Mouse (Mus musculus) hindbrain, postnatal 0 days (tissue): ENCODE measurements around the gene Cox6b2. TPM values are rescaled to one million over a fixed set of nuclear protein-coding genes. Genes with fewer than 3 reads are reported as not detected.
A peak's percentile ranks its signal among the peaks of the same experiment; 100 is the strongest.

ENCODE experiments used
- ATAC-seq: fragments of 200-750 bp; cut with Nextera tagmentation; 2 replicates; pipeline ENCODE4 v1.8.0; 2017; ENCODE audit warnings: mild to moderate bottlenecking, moderate TSS enrichment, moderate library complexity
- DNase-seq: peaks from one replicate; pipeline ENCODE4 v3.0.0-alpha.2; 2015; ENCODE audit warnings: low spot score
- H3K27ac ChIP-seq: fragments of 300-500 bp; sonication (generic); 2 replicates; pipeline ENCODE4 v1.5.1; 2014; ENCODE audit warnings: mild to moderate bottlenecking
- H3K27me3 ChIP-seq: fragments of 300-500 bp; sonication (generic); 2 replicates; pipeline ENCODE4 v1.6.1; 2014; ENCODE audit warnings: low read length, mixed read lengths; ENCODE audit not compliant: insufficient read depth
- H3K36me3 ChIP-seq: fragments of 300-500 bp; sonication (generic); 2 replicates; pipeline ENCODE4 v1.6.1; 2014; ENCODE audit warnings: low read length, mixed read lengths; ENCODE audit not compliant: insufficient read depth
- H3K4me1 ChIP-seq: fragments of 300-500 bp; sonication (generic); 2 replicates; pipeline ENCODE4 v1.6.1; 2014; ENCODE audit warnings: antibody characterized with exemption, low read length, mixed read lengths; ENCODE audit not compliant: insufficient read depth
- H3K4me2 ChIP-seq: fragments of 300-500 bp; sonication (generic); 2 replicates; pipeline ENCODE4 v1.6.1; 2014; ENCODE audit warnings: low read depth, mild to moderate bottlenecking, low read length, moderate library complexity, mixed read lengths
- H3K4me3 ChIP-seq: fragments of 300-500 bp; sonication (generic); 2 replicates; pipeline ENCODE4 v1.5.1; 2014; ENCODE audit warnings: low read length
- H3K9ac ChIP-seq: fragments of 300-500 bp; sonication (generic); replicated peaks from 2 replicates; pipeline ENCODE4 v1.6.1; 2014; ENCODE audit warnings: mild to moderate bottlenecking, low read length, moderate library complexity, mixed read lengths
- H3K9me3 ChIP-seq: fragments of 300-500 bp; sonication (generic); 2 replicates; pipeline ENCODE4 v1.6.1; 2016; ENCODE audit warnings: low read length, mixed read lengths
- CTCF ChIP-seq: IDR thresholded peaks from 2 replicates; pipeline ENCODE4 v1.5.1; 2016; ENCODE audit warnings: antibody characterized with exemption, control low read depth, low read depth
- WGBS: fragments of 180-500 bp; shearing (Covaris S2); extraction: QIAGEN DNeasy Blood & Tissue Kit; methylation state at CpG from one replicate; pipeline ENCODE4 v1.1.7; 2014; 5-methylcytosine and 5-hydroxymethylcytosine counted together
- polyA plus RNA-seq: library from polyadenylated mRNA; unstranded; fragments of >200 nt; fragmentation: Nextera tagmentation; extraction: Ambion mirVana; gene quantifications from 2 replicates; pipeline ENCODE4 v1.2.1, GENCODE M21; 2015
- total RNA-seq: library from RNA; depleted of rRNA; stranded (reverse); fragments of >200 nt; gene quantifications from 2 replicates; pipeline ENCODE4 v1.2.3, GENCODE M21; 2014; rRNA removed

Gene Cox6b2
- total and polyA plus RNA-seq, 2 experiments from 2014 or later: 10.6 to 47.0 TPM

DNA sequence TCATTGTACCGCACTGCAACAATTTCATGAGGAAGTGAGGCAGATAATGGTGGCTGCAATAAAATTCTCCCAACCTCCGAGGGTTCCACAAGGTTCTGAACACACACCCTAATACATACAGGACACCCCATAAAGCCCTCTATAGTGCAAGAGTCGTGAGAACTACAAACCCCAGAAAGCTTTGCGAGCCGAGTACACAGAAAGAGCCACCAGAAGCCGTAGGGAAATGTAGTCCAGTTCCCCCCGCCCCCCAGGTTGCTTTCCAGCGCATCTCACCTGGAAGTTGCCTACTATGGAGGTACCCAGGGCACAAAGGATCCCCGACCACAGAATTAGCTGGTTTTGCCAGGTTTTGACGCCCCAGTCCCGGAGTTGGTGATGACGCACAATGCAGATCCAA lies 29.4 kb downstream of the Cox6b2 start:
- Histone ChIP-seq H3K27ac (no peak overlapping the region), H3K9me3 (no peaks in the 10 kb centered on the region), H3K4me3 (peak overlapping the region; percentile 25), H3K9ac (no peak overlapping the region), H3K4me2 (peak overlapping the region; percentile 50), H3K27me3 (no peaks in the 10 kb centered on the region), H3K4me1 (no peaks in the 10 kb centered on the region), H3K36me3 (no peaks in the 10 kb centered on the region)
- ATAC-seq (peak; percentile 63; the same call in 1 of the 2 replicates), DNase-seq (peak; percentile 53)
- WGBS: 35% methylated on average over 12 of the region's 12 CpGs
- no peak for TF ChIP-seq CTCF

DNA sequence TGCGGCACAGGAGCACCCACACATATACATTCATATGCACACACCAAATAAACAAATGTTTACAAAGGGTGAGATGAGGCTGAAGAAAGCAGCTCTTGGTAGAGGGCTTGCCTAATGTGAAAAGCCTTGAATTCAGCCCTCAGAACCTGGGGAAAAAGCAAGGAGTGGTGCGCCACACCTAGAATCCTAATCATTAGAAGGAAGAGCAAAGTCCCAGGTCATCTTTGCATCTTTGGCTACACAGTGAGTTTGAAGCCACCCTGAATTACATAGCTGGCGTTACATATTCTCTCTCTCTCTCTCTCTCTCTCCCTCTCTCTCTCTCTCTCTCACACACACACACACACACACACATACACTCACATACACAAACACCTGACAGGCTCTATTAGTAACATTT lies 33.6 kb downstream of the Cox6b2 start:
- ATAC-seq (no peak), DNase-seq (no peak)
- TF ChIP-seq CTCF: no peak
- no peak overlapping the region for H3K4me2 ChIP-seq
- H3K36me3 ChIP-seq: peaks cover 11% of the 10 kb centered on the region
- H3K9me3 ChIP-seq: no peaks in the 10 kb centered on the region
- 89% methylated on average over 3 of the region's 3 CpGs for WGBS
- no peaks in the 10 kb centered on the region for H3K4me1 ChIP-seq
- no peak overlapping the region for H3K9ac ChIP-seq
- no peak overlapping the region for H3K4me3 ChIP-seq
- H3K27ac ChIP-seq: no peak overlapping the region
- no peaks in the 10 kb centered on the region for H3K27me3 ChIP-seq

DNA sequence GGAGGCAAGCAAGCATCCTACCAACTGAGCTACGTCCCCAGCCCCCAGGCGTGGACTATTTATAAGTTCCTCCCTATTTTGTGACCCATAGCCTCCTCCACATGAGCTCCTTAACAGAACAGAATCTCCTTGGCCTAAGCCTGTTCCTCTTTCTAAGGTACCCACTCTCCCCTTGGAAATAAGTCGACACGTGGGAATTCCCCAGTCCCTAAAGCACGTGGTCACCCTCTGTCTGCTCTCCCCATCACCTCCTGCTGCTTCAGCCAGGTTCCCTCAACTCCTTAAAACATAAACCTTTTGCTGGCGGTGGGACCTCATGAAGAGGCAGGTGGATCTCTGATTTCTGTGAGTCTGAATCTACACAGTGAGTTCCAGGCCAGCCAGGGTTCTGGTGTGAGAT lies 35.9 kb downstream of the Cox6b2 start:
- Histone ChIP-seq H3K27me3 (no peaks in the 10 kb centered on the region), H3K4me2 (no peak overlapping the region), H3K9me3 (no peaks in the 10 kb centered on the region), H3K36me3 (peaks cover 27% of the 10 kb centered on the region), H3K27ac (no peak overlapping the region), H3K9ac (no peak overlapping the region), H3K4me1 (no peaks in the 10 kb centered on the region), H3K4me3 (no peak overlapping the region)
- no peak for TF ChIP-seq CTCF
- ATAC-seq (no peak), DNase-seq (no peak)
- 67% methylated on average over 6 of the region's 6 CpGs for WGBS

DNA sequence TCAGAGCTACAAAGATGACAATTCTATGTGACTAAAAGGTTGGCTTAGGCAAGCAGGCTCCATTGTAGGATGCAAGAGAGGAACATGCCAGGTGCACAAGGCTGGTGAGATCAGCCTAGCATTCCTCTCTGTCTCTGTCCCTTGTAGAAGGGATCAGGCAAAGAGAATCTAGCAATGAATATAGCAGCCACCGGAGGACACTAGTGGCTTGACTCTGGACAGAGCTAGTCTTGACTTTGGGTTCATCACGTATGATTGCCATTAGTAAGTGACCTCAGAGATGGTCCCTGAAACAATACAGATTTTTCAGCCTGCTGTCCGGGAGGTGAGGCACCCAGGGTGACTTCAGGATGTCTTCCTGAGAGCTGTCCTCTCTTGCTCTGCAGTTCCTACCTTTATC lies 40.3 kb downstream of the Cox6b2 start:
- H3K27ac ChIP-seq: no peak overlapping the region
- WGBS: 89% methylated on average over 3 of the region's 3 CpGs
- H3K4me1 ChIP-seq: no peaks in the 10 kb centered on the region
- no peaks in the 10 kb centered on the region for H3K9me3 ChIP-seq
- peaks cover 63% of the 10 kb centered on the region for H3K36me3 ChIP-seq
- H3K4me3 ChIP-seq: no peak overlapping the region
- DNase-seq (no peak), ATAC-seq (no peak)
- no peak overlapping the region for H3K4me2 ChIP-seq
- no peak; the same call in 1 of the 2 replicates for TF ChIP-seq CTCF
- no peak overlapping the region for H3K9ac ChIP-seq
- no peaks in the 10 kb centered on the region for H3K27me3 ChIP-seq

DNA sequence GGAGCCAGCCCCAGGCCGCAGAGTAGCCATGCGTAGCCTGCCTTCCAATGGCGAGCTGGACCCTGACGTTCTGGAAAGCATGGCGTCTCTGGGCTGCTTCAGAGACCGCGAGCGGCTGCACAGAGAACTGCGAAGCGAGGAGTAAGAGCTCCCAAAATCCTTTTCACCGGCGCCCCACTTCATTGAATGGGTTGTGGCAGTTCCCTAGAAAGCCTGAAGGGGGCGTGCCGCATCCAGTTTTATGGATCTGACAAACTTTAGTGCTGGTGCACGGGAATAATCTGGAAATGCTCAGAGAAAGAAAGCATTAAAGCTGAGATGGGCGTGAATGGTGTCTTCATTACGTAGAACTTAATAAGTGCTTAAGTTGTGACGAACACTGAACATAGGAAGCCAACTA lies 47.8 kb downstream of the Cox6b2 start:
- Histone ChIP-seq H3K9ac (no peak overlapping the region; the same call in 1 of the 2 replicates), H3K4me2 (no peak overlapping the region), H3K4me1 (no peaks in the 10 kb centered on the region), H3K27ac (no peak overlapping the region), H3K9me3 (no peaks in the 10 kb centered on the region), H3K4me3 (no peak overlapping the region), H3K27me3 (no peaks in the 10 kb centered on the region), H3K36me3 (peaks cover 54% of the 10 kb centered on the region)
- WGBS: 43% methylated on average over 18 of the region's 18 CpGs
- ATAC-seq (peak; percentile 41; the same call in 1 of the 2 replicates), DNase-seq (peak; percentile 70)
- peak; percentile 77 for TF ChIP-seq CTCF

DNA sequence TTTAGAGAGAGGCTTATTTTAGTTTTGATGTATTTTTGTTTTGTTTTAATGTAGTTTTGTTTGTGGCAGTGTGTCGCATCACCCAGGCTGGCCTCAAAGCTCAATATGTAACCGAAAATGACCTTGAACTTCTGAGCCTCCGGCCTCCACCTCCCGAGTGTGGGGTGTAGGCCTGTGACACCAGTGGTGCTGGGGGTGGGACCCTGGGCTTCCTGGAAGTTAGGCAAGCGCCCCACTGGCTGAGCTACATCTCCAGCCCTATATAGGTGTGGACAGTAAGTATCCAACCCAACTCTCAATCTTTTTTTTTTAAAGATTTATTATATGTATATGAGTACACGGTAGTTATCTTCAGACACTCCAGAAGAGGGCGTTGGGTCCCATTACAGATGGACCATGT lies 49.7 kb downstream of the Cox6b2 start:
- Histone ChIP-seq H3K4me1 (no peaks in the 10 kb centered on the region), H3K9me3 (no peaks in the 10 kb centered on the region), H3K27ac (no peak overlapping the region), H3K9ac (no peak overlapping the region), H3K27me3 (no peaks in the 10 kb centered on the region), H3K36me3 (peaks cover 54% of the 10 kb centered on the region), H3K4me3 (no peak overlapping the region), H3K4me2 (no peak overlapping the region)
- no peak for TF ChIP-seq CTCF
- no peak for ATAC-seq
- no peak for DNase-seq
- WGBS: 93% methylated on average over 7 of the region's 7 CpGs

DNA sequence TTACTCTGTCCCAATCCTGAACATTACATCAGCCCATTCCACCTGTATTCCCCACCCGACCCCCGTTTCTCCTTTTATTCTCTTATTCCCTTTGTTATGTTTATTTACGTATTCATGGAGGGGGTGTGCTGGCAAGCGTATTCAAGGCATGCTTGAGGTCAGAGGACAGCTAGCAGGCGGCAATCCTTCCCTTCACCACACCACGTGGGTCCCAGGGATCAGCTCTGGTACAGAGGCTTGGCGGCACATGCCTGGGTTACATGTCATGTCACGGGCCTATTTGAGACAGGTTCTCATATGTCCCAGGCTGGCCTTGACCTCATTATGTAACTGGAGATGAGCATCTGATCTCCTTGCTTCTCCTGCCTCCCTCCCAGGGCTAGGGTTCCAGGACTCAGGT lies 50.6 kb downstream of the Cox6b2 start:
- H3K36me3 ChIP-seq: peaks cover 48% of the 10 kb centered on the region
- H3K9me3 ChIP-seq: no peaks in the 10 kb centered on the region
- ATAC-seq (no peak), DNase-seq (no peak)
- no peak overlapping the region for H3K4me3 ChIP-seq
- no peaks in the 10 kb centered on the region for H3K4me1 ChIP-seq
- TF ChIP-seq CTCF: no peak
- no peak overlapping the region for H3K9ac ChIP-seq
- H3K27ac ChIP-seq: no peak overlapping the region
- H3K27me3 ChIP-seq: no peaks in the 10 kb centered on the region
- no peak overlapping the region for H3K4me2 ChIP-seq
- 31% methylated on average over 8 of the region's 8 CpGs for WGBS

Other genes starting within 250 kb of the Cox6b2 start
- gene Tnnt1, start 236.7 kb downstream of the Cox6b2 start, total RNA-seq: 0.93 and 3.5 TPM in 2 replicates
- 2.9 and 3.6 TPM in 2 replicates for gene Tnnt1, start 236.7 kb downstream of the Cox6b2 start, polyA plus RNA-seq
- gene Tnni3, start 228.9 kb downstream of the Cox6b2 start, total RNA-seq: 1.9 TPM in 1 of 2 replicates, not detected in the other
- 2.1 and 3.9 TPM in 2 replicates for gene Tnni3, start 228.9 kb downstream of the Cox6b2 start, polyA plus RNA-seq
- gene Dnaaf3, start 220.6 kb downstream of the Cox6b2 start, total RNA-seq: 2.1 and 3.8 TPM in 2 replicates
- 2.0 and 2.6 TPM in 2 replicates for gene Dnaaf3, start 220.6 kb downstream of the Cox6b2 start, polyA plus RNA-seq
- gene Syt5, start 205.6 kb downstream of the Cox6b2 start, total RNA-seq: 81.1 and 83.7 TPM in 2 replicates
- 103 and 106 TPM in 2 replicates for gene Syt5, start 205.6 kb downstream of the Cox6b2 start, polyA plus RNA-seq
- 0.54 and 0.99 TPM in 2 replicates for gene Ptprh, start 149.1 kb downstream of the Cox6b2 start, total RNA-seq
- 0.52 and 0.74 TPM in 2 replicates for gene Ptprh, start 149.1 kb downstream of the Cox6b2 start, polyA plus RNA-seq
- 14.2 and 17.4 TPM in 2 replicates for gene Tmem86b, start 121.7 kb downstream of the Cox6b2 start, total RNA-seq
- 1.1 and 1.5 TPM in 2 replicates for gene Tmem86b, start 121.7 kb downstream of the Cox6b2 start, polyA plus RNA-seq
- 136 and 142 TPM in 2 replicates for gene Ppp6r1, start 94.1 kb downstream of the Cox6b2 start, total RNA-seq
- 9.4 and 10.3 TPM in 2 replicates for gene Ppp6r1, start 94.1 kb downstream of the Cox6b2 start, polyA plus RNA-seq
- 259 and 288 TPM in 2 replicates for gene Hspbp1, start 68.0 kb downstream of the Cox6b2 start, total RNA-seq
- gene Hspbp1, start 68.0 kb downstream of the Cox6b2 start, polyA plus RNA-seq: 172 and 174 TPM in 2 replicates
- 195 and 217 TPM in 2 replicates for gene Brsk1, start 62.5 kb downstream of the Cox6b2 start, total RNA-seq
- 6.7 and 7.1 TPM in 2 replicates for gene Brsk1, start 62.5 kb downstream of the Cox6b2 start, polyA plus RNA-seq
- not detected in 2 replicates for gene Tmem150b, start 27.8 kb downstream of the Cox6b2 start, total RNA-seq
- gene Tmem150b, start 27.8 kb downstream of the Cox6b2 start, polyA plus RNA-seq: 0.13 TPM in 2 replicates
- gene Kmt5c, start 13.0 kb downstream of the Cox6b2 start, total RNA-seq: 29.3 and 39.5 TPM in 2 replicates
- gene Kmt5c, start 13.0 kb downstream of the Cox6b2 start, polyA plus RNA-seq: 30.7 and 36.5 TPM in 2 replicates
- gene Fam71e2, start 18.2 kb upstream of the Cox6b2 start, total RNA-seq: not detected in 2 replicates
- gene Fam71e2, start 18.2 kb upstream of the Cox6b2 start, polyA plus RNA-seq: not detected in 2 replicates
- gene Il11, start 29.8 kb upstream of the Cox6b2 start, total RNA-seq: 2.0 TPM in 1 of 2 replicates, not detected in the other
- gene Il11, start 29.8 kb upstream of the Cox6b2 start, polyA plus RNA-seq: 1.1 and 1.3 TPM in 2 replicates
- not detected in 2 replicates for gene Tmem190, start 29.8 kb upstream of the Cox6b2 start, total RNA-seq
- gene Tmem190, start 29.8 kb upstream of the Cox6b2 start, polyA plus RNA-seq: 0.53 TPM in 1 of 2 replicates, not detected in the other
- gene Tmem238, start 36.6 kb upstream of the Cox6b2 start, total RNA-seq: 13.7 and 13.9 TPM in 2 replicates
- gene Tmem238, start 36.6 kb upstream of the Cox6b2 start, polyA plus RNA-seq: 16.8 and 18.2 TPM in 2 replicates
- 145 and 147 TPM in 2 replicates for gene Rpl28, start 39.8 kb upstream of the Cox6b2 start, total RNA-seq
- gene Rpl28, start 39.8 kb upstream of the Cox6b2 start, polyA plus RNA-seq: 304 and 315 TPM in 2 replicates
- 264 and 324 TPM in 2 replicates for gene Ube2s, start 59.5 kb upstream of the Cox6b2 start, total RNA-seq
- 223 and 233 TPM in 2 replicates for gene Ube2s, start 59.5 kb upstream of the Cox6b2 start, polyA plus RNA-seq
- 46.3 and 49.3 TPM in 2 replicates for gene Shisa7, start 91.6 kb upstream of the Cox6b2 start, total RNA-seq
- gene Shisa7, start 91.6 kb upstream of the Cox6b2 start, polyA plus RNA-seq: 5.7 and 6.9 TPM in 2 replicates
- 2.2 and 3.1 TPM in 2 replicates for gene Isoc2b, start 117.2 kb upstream of the Cox6b2 start, total RNA-seq
- gene Isoc2b, start 117.2 kb upstream of the Cox6b2 start, polyA plus RNA-seq: 3.5 and 3.7 TPM in 2 replicates
- 8.3 and 12.2 TPM in 2 replicates for gene Isoc2a, start 124.1 kb upstream of the Cox6b2 start, total RNA-seq
- 0.43 and 0.76 TPM in 2 replicates for gene Isoc2a, start 124.1 kb upstream of the Cox6b2 start, polyA plus RNA-seq
- gene Gm36210, start 153.4 kb upstream of the Cox6b2 start, total RNA-seq: 0.31 and 3.3 TPM in 2 replicates
- 0.30 and 0.45 TPM in 2 replicates for gene Gm36210, start 153.4 kb upstream of the Cox6b2 start, polyA plus RNA-seq
- 12.5 and 12.7 TPM in 2 replicates for gene Zfp628, start 162.1 kb upstream of the Cox6b2 start, total RNA-seq
- 5.2 and 5.7 TPM in 2 replicates for gene Zfp628, start 162.1 kb upstream of the Cox6b2 start, polyA plus RNA-seq
- gene Nat14, start 168.9 kb upstream of the Cox6b2 start, total RNA-seq: 24.2 and 32.3 TPM in 2 replicates
- 27.5 and 29.4 TPM in 2 replicates for gene Nat14, start 168.9 kb upstream of the Cox6b2 start, polyA plus RNA-seq
- gene Ssc5d, start 172.7 kb upstream of the Cox6b2 start, total RNA-seq: 2.5 and 2.8 TPM in 2 replicates
- 0.77 and 1.0 TPM in 2 replicates for gene Ssc5d, start 172.7 kb upstream of the Cox6b2 start, polyA plus RNA-seq
- gene Sbk2, start 211.3 kb upstream of the Cox6b2 start, total RNA-seq: 0.31 TPM in 1 of 2 replicates, not detected in the other
- not detected in 2 replicates for gene Sbk2, start 211.3 kb upstream of the Cox6b2 start, polyA plus RNA-seq
- gene Sbk3, start 218.1 kb upstream of the Cox6b2 start, total RNA-seq: 0.31 and 0.72 TPM in 2 replicates
- gene Sbk3, start 218.1 kb upstream of the Cox6b2 start, polyA plus RNA-seq: 0.23 and 0.31 TPM in 2 replicates
- 65.7 and 113 TPM in 2 replicates for gene Zfp579, start 243.1 kb upstream of the Cox6b2 start, total RNA-seq
- 37.4 and 40.2 TPM in 2 replicates for gene Zfp579, start 243.1 kb upstream of the Cox6b2 start, polyA plus RNA-seq